Mouse (Mus musculus) ES-Bruce4 (cell line): ENCODE results near the gene Fgfbp1.

ENCODE experiments used
- CTCF ChIP-seq: IDR thresholded peaks from one replicate; pipeline ENCODE4 v1.8.1; 2011; ENCODE audit warnings: low read depth, low read length
- EP300 ChIP-seq: IDR thresholded peaks from 2 replicates; pipeline ENCODE4 v1.6.1; 2011; ENCODE audit warnings: low read depth, low read length; ENCODE audit not compliant: insufficient read depth
- POLR2A ChIP-seq: IDR thresholded peaks from one replicate; pipeline ENCODE4 v1.8.1; 2011; ENCODE audit warnings: low read length; ENCODE audit not compliant: insufficient read depth

DNA sequence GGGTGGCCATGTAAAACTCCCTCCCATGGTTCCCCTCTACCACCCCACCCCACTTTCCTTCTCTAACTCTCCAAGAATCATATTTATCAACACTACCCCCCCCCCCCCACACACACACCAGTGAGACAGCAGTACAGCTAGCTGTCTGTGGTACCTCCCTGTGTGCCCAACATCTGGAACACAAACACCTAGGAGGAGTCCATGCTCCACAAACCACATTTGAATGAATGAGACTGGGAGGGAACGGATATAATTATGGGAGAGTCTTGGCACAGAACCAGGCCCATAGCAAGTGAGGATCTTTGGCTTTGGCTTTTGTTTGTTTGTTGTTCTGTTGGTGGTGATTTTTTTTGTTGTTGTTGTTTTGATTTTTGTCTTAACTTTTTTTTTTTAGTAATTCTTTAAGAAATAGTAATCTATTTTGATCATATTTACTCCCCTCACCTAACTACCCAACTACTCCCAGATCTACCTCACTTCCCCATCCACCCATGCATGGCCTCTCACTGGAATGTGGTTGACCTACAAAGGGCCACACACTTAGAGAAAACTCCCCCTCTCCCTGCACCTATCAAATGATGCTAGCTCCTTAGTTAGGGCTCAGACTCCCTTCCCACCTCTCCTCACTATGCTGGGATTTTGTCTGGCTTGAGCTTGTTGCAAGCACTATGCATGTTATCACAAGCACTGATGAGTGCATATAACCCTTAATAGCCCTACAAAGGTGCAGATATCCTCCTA is 4.6 kb downstream of the Fgfbp1 start:
- TF ChIP-seq CTCF: no peak
- no peak for TF ChIP-seq EP300
- no peak for TF ChIP-seq POLR2A
